Mouse (Mus musculus) C2C12 (cell line): ENCODE results near the gene Tab2.

ENCODE experiments used
- CEBPB ChIP-seq: IDR thresholded peaks from one replicate; pipeline ENCODE4 v1.6.1; 2011; ENCODE audit warnings: low read depth, mild to moderate bottlenecking, control low read depth, moderate library complexity
- CTCF ChIP-seq: IDR thresholded peaks from one replicate; pipeline ENCODE4 v1.5.1; 2011; ENCODE audit not compliant: control insufficient read depth, insufficient read depth, insufficient read length
- FOSL1 ChIP-seq: IDR thresholded peaks from one replicate; pipeline ENCODE4 v1.8.0; 2011; ENCODE audit warnings: mild to moderate bottlenecking, low read length; ENCODE audit not compliant: poor library complexity, insufficient read depth, severe bottlenecking
- MAX ChIP-seq: IDR thresholded peaks from one replicate; pipeline ENCODE4 v1.6.1; 2011; ENCODE audit warnings: mild to moderate bottlenecking, control low read depth
- MYOG ChIP-seq: IDR thresholded peaks from one replicate; pipeline ENCODE4 v1.6.1; 2011; ENCODE audit not compliant: control insufficient read depth, insufficient read length; ENCODE audit errors: extremely low read depth

GRCm38 (mm10) chr10:7987521-7987920 lies 31.5 kb upstream of the Tab2 start:
- TF ChIP-seq CTCF (no peak), FOSL1 (no peak), CEBPB (no peak), MYOG (no peak), MAX (no peak)
